Mouse (Mus musculus) lung, embryonic 15.5 days (tissue): ENCODE results near the gene Wdr24. TPM values are rescaled to one million over a fixed set of nuclear protein-coding genes. Genes with fewer than 3 reads are reported as not detected.

Experiments
- ATAC-seq: fragments of 200-750 bp; cut with Nextera tagmentation; 2 replicates; pipeline ENCODE4 v1.8.0; 2017; ENCODE audit warnings: moderate number of reproducible peaks, borderline replicate concordance; ENCODE audit not compliant: low FRiP score, low TSS enrichment; ENCODE audit errors: extremely low read depth
- H3K27ac ChIP-seq: fragments of 300-500 bp; sonication (generic); 2 replicates; pipeline ENCODE4 v1.5.1; 2015; ENCODE audit warnings: moderate library complexity, mild to moderate bottlenecking, inconsistent platforms
- H3K27me3 ChIP-seq: fragments of 300-500 bp; sonication (generic); 2 replicates; pipeline ENCODE4 v1.6.1; 2015; ENCODE audit warnings: inconsistent platforms
- H3K36me3 ChIP-seq: fragments of 300-500 bp; sonication (generic); 2 replicates; pipeline ENCODE4 v1.6.1; 2015; ENCODE audit warnings: inconsistent platforms
- H3K4me1 ChIP-seq: fragments of 300-500 bp; sonication (generic); 2 replicates; pipeline ENCODE4 v1.6.1; 2015; ENCODE audit warnings: inconsistent platforms
- H3K4me2 ChIP-seq: fragments of 300-500 bp; sonication (generic); 2 replicates; pipeline ENCODE4 v1.6.1; 2015; ENCODE audit warnings: inconsistent platforms, mild to moderate bottlenecking, moderate library complexity
- H3K4me3 ChIP-seq: fragments of 300-500 bp; sonication (generic); 2 replicates; pipeline ENCODE4 v1.5.1; 2015; ENCODE audit warnings: mild to moderate bottlenecking, inconsistent platforms
- H3K9ac ChIP-seq: fragments of 300-500 bp; sonication (generic); 2 replicates; pipeline ENCODE4 v1.6.1; 2015; ENCODE audit warnings: inconsistent platforms
- H3K9me3 ChIP-seq: fragments of 300-500 bp; sonication (generic); 2 replicates; pipeline ENCODE4 v1.6.1; 2016; ENCODE audit warnings: inconsistent platforms
- WGBS: fragments of 180-500 bp; shearing (Covaris S2); methylation state at CpG from one replicate; pipeline ENCODE4 v1.1.7; 2015; 5-methylcytosine and 5-hydroxymethylcytosine counted together
- polyA plus RNA-seq: library from polyadenylated mRNA; unstranded; fragments of >200 nt; fragmentation: Nextera tagmentation; extraction: Ambion mirVana; gene quantifications from 2 replicates; pipeline ENCODE4 v1.2.1, GENCODE M21; 2015

Wdr24 gene
- polyA plus RNA-seq, 1 experiment from 2014 or later, result 26.5 TPM

DNA sequence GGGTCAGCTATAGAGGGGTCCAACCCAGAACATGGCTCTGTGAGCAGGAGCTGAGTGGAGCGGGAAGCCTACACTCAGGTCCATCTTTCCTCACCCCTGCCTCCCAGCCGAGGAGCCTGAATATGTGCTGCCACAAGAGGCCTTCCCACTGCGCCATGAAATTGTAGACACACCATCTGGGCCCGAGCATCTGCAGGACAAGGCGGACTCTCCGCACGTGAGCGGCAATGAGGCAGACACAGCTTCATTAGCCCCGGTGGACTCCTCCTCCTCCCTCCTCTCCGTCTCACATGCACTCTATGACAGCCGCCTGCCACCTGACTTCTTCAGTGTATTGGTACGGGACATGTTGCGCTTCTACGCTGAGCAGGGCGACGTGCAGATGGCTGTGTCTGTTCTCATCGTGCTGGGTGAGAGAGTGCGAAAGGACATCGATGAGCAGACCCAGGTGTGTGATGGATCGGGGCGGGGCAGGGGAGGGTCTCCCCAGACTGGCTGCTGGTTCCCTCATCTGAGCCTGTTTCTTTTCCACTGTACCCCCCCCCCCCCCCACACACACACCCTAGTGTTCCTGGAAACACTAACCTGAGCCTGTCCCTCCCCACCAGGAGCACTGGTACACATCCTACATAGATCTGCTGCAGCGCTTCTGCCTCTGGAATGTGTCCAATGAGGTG lies 4.3 kb downstream of the Wdr24 start:
- Histone ChIP-seq H3K27me3 (0 out of 2 replicates have a peak, but pooled peaks cover 2% of the 10 kb centered on the region), H3K27ac (no peak overlapping the region), H3K4me1 (peaks cover 55% of the 10 kb centered on the region), H3K36me3 (peaks cover 40% of the 10 kb centered on the region), H3K9ac (no peak overlapping the region), H3K4me3 (no peak overlapping the region), H3K9me3 (no peaks in the 10 kb centered on the region), H3K4me2 (no peak overlapping the region)
- ATAC-seq, result no peak
- WGBS, result 91% methylated on average over 22 of the region's 22 CpGs

DNA sequence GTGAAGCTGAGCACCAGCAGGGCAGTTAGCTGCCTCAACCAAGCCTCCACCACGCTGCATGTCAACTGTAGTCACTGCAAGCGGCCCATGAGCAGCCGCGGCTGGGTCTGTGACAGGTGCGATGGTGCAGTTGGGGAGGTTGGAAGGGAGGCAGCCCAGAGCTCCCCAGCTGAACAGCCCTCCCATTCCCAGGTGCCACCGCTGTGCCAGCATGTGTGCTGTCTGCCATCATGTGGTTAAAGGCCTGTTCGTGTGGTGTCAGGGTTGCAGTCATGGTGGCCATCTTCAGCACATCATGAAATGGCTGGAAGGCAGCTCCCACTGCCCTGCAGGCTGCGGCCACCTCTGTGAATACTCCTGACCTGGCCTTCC lies 4.8 kb downstream of the Wdr24 start:
- peak overlapping the region; percentile 54 for H3K4me3 ChIP-seq
- peaks cover 40% of the 10 kb centered on the region for H3K36me3 ChIP-seq

DNA sequence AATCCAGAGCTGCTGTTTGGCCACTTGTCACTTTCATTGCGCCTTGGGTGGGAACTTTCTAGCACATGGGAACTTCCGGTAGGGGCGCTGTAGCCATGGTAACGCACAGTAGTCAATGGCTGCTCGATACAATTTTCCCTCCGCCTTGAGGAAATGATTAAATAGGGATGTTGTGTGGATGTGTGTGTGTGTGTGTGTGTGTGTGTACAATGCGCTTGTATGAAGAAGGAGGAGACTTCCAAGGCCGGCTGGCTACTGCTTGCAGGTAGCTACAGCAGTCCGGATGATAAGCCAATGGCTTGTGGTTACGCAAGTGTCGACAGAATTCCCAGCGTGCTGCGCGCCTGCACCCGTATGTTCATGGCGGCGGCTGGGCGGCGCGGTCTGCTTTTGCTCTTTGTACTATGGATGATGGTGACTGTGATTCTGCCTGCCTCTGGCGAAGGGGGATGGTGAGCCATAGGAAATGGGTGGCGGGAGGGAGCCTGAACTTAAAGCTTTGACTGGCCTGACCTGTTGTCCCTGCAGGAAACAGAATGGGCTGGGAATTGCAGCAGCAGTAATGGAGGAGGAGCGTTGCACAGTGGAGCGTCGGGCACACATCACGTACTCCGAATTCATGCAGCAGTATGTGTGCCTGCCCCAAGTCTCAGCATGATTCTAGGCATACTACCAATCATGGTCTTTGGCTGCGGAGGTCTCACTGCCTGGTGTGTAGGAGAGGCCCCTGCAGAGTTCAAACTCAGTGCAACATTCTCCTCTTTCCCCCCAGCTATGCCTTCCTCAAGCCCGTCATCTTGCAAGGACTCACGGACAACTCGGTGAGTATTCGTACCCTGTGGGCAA lies 5.5 kb downstream of the Wdr24 start, which contains the start of gene Jmjd8:
TSS of gene Jmjd8 (plus strand) at position 156 of the 846 bp plus-strand sequence.
- Histone ChIP-seq H3K9me3 (no peaks in the 10 kb centered on the region), H3K4me3 (peak within 1 kb of the TSS; percentile 54), H3K27ac (peak within 1 kb of the TSS; percentile 87), H3K36me3 (peaks cover 40% of the 10 kb centered on the region), H3K9ac (peak within 1 kb of the TSS; percentile 61), H3K27me3 (no peaks in the 10 kb centered on the region), H3K4me2 (peak within 1 kb of the TSS; percentile 73), H3K4me1 (peaks cover 57% of the 10 kb centered on the region)
- peak; percentile 16; the same call in 1 of the 2 replicates for ATAC-seq
- 2% methylated on average over 32 of the region's 32 CpGs for whole genome bisulfite sequencing

More for the DNA sequence above, 4.8 kb downstream of the Wdr24 start:
- WGBS, result 78% methylated on average over 8 of the region's 8 CpGs
- ATAC-seq, result no peak
- Histone ChIP-seq H3K27ac (peak overlapping the region; percentile 87), H3K4me2 (peak overlapping the region; percentile 73), H3K27me3 (no peaks in the 10 kb centered on the region), H3K9me3 (no peaks in the 10 kb centered on the region), H3K4me1 (peaks cover 55% of the 10 kb centered on the region), H3K9ac (peak overlapping the region; percentile 61)

DNA sequence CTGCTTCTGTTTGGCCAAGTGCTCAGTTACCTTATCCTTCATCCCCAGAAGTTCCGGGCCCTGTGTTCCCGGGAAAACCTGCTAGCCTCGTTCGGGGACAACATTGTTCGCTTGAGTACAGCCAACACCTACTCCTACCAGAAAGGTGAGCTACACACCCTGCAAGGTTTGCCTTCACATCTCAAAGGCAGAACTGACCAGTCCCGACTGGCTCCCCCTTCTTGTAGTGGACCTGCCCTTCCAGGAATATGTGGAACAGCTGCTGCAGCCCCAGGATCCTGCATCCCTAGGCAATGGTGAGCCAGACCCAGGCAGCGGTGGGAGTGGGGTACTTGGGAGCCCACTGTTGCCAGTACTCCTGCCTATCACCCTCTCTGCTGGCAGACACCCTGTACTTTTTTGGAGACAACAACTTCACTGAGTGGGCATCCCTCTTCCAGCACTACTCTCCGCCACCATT lies 6.2 kb downstream of the Wdr24 start:
- Histone ChIP-seq H3K4me1 (peaks cover 57% of the 10 kb centered on the region), H3K27ac (peak overlapping the region; percentile 87), H3K4me2 (peak overlapping the region; percentile 73), H3K9ac (peak overlapping the region; percentile 61), H3K27me3 (no peaks in the 10 kb centered on the region), H3K4me3 (peak overlapping the region; percentile 54), H3K36me3 (peaks cover 40% of the 10 kb centered on the region), H3K9me3 (no peaks in the 10 kb centered on the region)
- ATAC-seq, result no peak
- WGBS, result 30% methylated on average over 8 of the region's 8 CpGs

DNA sequence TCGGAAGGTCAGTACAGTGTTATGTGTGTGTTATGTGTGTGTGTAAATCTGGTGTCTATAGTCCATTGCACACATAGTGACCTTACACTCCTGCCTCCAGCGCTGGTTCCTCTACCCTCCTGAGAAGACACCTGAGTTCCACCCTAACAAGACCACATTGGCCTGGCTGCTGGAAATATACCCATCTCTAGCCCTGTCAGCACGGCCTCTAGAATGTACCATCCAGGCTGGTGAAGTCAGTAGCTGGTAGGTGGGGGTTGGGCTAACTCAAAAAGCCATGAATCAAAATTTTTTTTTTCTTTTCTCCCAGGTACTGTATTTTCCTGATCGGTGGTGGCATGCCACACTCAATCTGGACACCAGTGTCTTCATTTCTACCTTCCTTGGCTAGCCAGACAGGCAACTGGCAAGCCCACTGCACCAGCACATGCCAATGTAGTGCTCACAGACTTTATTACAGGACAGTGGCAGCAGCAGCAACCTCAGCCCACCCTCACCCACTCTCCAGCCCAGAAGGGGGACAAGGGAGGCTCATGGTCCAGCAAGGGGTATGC lies 6.8 kb downstream of the Wdr24 start:
- peak overlapping the region; percentile 54; the same call in 1 of the 2 replicates for H3K4me3 ChIP-seq
- no peaks in the 10 kb centered on the region for H3K9me3 ChIP-seq
- H3K36me3 ChIP-seq, result peaks cover 40% of the 10 kb centered on the region
- H3K9ac ChIP-seq, result no peak overlapping the region
- H3K4me1 ChIP-seq, result peaks cover 57% of the 10 kb centered on the region
- no peaks in the 10 kb centered on the region for H3K27me3 ChIP-seq
- no peak overlapping the region for H3K27ac ChIP-seq
- 72% methylated on average over 4 of the region's 4 CpGs for WGBS
- peak overlapping the region; percentile 73 for H3K4me2 ChIP-seq
- ATAC-seq, result no peak

DNA sequence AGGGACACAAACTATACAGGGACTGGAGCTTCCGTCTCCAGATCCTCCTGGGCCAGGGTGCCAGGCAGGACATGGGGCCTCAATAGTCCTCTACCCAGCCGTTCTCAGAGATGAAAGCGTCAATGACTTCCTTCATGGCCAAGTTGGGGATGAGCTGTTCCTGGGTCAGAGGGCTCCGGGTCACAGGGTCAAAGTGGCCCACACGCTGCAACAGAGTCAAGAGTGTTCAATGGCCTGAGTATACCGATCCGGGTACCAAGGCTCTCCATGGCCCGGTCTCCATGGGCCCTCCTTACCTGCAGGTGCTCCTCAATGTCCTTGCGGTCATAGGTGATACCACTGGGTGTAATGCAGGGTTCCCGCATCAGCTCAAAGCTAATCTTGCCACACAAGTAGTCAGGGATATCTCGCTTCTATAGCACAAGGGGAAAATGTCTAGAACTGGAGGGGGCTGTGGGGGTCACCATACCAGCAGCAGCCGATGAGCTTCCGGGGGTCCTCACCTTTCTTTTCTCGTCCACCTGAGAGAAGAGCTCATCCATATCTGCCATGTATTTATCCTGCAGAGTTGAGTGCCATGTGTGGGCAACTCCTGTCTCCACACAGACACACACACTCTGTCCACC lies 7.5 kb downstream of the Wdr24 start:
- ATAC-seq, result no peak
- Histone ChIP-seq H3K27me3 (no peaks in the 10 kb centered on the region), H3K4me3 (peak overlapping the region; percentile 82), H3K36me3 (peaks cover 40% of the 10 kb centered on the region), H3K4me2 (peak overlapping the region; percentile 95), H3K9me3 (no peaks in the 10 kb centered on the region), H3K27ac (no peak overlapping the region), H3K4me1 (peaks cover 59% of the 10 kb centered on the region), H3K9ac (no peak overlapping the region)
- 78% methylated on average over 14 of the region's 14 CpGs for WGBS

DNA sequence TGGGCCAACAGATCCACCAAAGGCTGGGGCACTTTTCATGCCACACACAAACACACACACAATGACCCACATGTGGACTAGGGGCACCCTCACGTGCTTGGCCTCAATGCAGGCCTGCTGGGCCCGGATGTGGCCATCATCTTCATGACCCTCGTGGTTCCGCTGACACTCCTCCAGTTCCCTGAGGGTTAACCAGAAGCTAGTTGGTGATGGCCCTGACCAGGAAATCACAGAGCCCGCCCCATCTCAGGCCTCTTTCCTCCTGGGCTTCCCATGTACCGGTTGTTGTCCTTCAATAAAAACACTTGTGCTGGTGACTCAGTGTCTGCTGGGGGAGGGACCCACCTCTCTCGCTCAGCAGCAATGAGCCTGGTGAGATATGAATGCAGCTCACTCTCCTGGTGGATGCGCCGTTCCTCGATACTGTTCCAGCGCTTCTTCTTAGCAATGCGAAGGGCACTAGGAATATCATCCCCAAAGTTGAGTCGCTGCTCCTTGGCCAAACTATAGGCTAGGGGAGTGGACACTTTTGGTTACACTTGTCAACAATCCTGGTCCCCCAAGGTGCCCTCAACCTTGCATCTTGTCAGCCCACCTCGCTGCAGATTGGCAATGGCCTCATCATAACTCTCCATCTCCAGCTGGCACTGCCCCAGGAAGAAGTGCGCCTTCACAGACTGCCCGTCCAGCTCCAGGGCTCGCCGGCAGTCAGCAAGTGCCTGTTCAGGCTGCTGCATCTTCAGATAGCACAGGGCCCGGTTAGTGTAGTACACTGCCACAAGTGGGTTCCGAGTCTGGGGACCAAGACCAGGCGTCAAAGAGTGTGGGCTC lies 8.2 kb downstream of the Wdr24 start:
- Histone ChIP-seq H3K4me3 (peak overlapping the region; percentile 82), H3K27ac (peak overlapping the region; percentile 92), H3K27me3 (no peaks in the 10 kb centered on the region), H3K4me1 (peaks cover 66% of the 10 kb centered on the region), H3K9me3 (no peaks in the 10 kb centered on the region), H3K36me3 (peaks cover 32% of the 10 kb centered on the region), H3K9ac (peak overlapping the region; percentile 90), H3K4me2 (peak overlapping the region; percentile 95)
- WGBS, result 44% methylated on average over 21 of the region's 21 CpGs
- ATAC-seq, result no peak

DNA sequence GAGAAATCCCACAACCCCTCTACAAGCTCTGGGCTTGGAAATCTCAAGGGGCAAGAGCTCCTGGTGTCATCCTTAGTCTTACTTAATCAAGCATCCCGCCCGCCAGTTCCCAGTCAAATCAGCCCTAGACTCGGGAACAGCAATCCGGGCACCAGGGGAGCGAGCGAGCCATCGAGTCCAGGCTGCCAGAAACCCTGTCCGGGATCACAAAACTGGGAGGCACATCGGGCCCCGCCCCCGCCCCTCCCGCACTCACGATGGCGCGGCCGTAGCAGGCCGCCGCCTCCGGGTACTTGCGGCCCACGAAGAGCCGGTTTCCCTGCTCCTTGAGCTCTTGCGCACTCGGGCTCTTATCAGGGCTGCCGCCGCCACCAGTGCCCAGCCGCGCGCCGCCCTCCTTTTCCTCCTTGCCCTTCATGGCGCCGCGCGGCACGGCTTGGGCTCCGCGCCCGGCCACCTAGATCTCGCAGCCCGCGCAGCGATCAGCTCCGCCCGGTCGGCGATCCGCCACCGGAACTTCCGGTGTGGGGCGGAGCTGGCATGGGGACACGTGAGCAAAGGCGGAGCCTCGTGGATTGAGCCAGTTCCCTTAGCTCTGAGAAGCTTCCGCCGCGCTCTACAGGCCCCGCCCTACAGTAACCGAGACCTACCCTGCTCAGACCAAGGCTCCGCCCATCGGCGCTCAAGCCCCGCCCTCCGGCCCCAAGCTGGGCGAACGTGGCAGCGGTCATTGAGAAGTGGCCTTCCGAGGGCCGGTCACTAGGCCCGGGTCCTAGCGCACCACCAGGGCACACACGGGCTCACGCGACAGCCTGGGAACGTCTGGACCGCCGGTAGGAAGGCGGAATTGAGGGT lies 9.2 kb downstream of the Wdr24 start:
- under 1% methylated on average over 77 of the region's 77 CpGs for WGBS
- peak; percentile 91 for ATAC-seq
- H3K4me1 ChIP-seq, result peaks cover 75% of the 10 kb centered on the region
- H3K27ac ChIP-seq, result peak overlapping the region; percentile 98
- peak overlapping the region; percentile 90 for H3K9ac ChIP-seq
- no peaks in the 10 kb centered on the region for H3K27me3 ChIP-seq
- peak overlapping the region; percentile 95 for H3K4me2 ChIP-seq
- H3K9me3 ChIP-seq, result no peaks in the 10 kb centered on the region
- H3K4me3 ChIP-seq, result peak overlapping the region; percentile 82
- peaks cover 22% of the 10 kb centered on the region for H3K36me3 ChIP-seq

DNA sequence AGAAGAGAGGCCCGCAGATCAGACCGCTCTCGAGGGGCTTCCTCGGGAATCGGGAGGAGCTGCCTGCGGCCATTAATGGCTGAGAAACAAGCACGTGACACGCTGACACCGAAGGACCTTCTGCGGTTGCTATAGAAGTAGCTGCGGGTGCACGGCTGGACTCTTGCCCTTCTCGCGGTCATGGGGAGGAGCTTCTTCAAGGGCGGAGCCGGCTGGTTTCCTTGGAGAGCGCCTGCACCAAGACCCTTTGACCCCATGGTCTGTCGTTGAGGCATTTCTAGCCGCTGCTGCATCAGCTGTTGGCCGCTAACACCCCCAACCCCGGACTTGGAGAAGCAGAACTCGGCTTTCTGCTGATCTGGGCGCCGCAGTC lies 9.8 kb downstream of the Wdr24 start, which contains the start of gene Stub1:
TSS of gene Stub1 (minus strand) at position 114 of the 373 bp plus-strand sequence.
- Histone ChIP-seq H3K9ac (peak within 1 kb of the TSS; percentile 90), H3K4me1 (peaks cover 73% of the 10 kb centered on the region), H3K9me3 (no peaks in the 10 kb centered on the region), H3K4me2 (peak within 1 kb of the TSS; percentile 95), H3K27me3 (no peaks in the 10 kb centered on the region), H3K4me3 (peak within 1 kb of the TSS; percentile 82), H3K36me3 (peaks cover 20% of the 10 kb centered on the region), H3K27ac (peak within 1 kb of the TSS; percentile 98)
- ATAC-seq, result peak; percentile 66
- under 1% methylated on average over 24 of the region's 24 CpGs for WGBS

DNA sequence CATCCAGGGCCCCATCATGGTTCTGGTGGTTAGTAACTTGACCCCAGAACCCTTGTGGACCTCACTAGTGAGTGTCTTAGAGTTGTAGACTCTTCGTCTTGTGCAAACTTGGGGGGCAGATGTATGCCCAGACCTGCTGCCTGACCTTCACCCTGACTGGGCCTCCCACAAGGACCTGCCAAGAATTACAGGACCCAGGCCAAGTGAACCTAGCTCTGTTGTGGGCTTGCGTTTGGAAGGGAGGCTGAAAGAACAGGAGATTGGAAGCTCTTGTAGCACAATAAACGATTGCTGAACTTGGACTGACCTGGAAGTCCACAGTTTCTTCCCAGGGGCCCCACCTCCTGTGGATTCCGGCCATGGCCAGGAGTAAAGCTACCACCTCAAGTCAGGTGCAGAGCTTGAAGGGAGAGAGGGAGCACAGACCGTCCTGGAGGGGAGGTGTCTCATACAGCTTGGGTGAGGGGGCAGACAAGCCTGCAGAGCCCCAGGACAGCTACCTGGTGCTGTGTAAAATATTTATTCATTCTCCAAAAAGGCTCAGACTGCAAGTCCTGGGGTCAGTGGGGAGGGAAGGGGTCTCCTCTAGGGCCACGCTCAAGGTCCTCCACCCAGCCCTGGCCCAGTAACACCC lies 10.7 kb downstream of the Wdr24 start:
- H3K27me3 ChIP-seq, result no peaks in the 10 kb centered on the region
- H3K36me3 ChIP-seq, result peaks cover 25% of the 10 kb centered on the region
- no peaks in the 10 kb centered on the region for H3K9me3 ChIP-seq
- H3K4me3 ChIP-seq, result peak overlapping the region; percentile 82
- H3K4me2 ChIP-seq, result peak overlapping the region; percentile 88
- H3K27ac ChIP-seq, result peak overlapping the region; percentile 98
- H3K9ac ChIP-seq, result peak overlapping the region; percentile 73
- H3K4me1 ChIP-seq, result peaks cover 68% of the 10 kb centered on the region
- WGBS, result 15% methylated on average over 6 of the region's 6 CpGs
- no peak for ATAC-seq
